Mouse (Mus musculus): ENCODE data around the gene Mpig6b. TPM values are rescaled to one million over a fixed set of nuclear protein-coding genes. Genes with fewer than 3 reads are reported as not detected.

The Mpig6b gene
- total and polyA plus RNA-seq, 3 experiments, result 0.31 to 2.4 (median 1.4) TPM

DNA sequence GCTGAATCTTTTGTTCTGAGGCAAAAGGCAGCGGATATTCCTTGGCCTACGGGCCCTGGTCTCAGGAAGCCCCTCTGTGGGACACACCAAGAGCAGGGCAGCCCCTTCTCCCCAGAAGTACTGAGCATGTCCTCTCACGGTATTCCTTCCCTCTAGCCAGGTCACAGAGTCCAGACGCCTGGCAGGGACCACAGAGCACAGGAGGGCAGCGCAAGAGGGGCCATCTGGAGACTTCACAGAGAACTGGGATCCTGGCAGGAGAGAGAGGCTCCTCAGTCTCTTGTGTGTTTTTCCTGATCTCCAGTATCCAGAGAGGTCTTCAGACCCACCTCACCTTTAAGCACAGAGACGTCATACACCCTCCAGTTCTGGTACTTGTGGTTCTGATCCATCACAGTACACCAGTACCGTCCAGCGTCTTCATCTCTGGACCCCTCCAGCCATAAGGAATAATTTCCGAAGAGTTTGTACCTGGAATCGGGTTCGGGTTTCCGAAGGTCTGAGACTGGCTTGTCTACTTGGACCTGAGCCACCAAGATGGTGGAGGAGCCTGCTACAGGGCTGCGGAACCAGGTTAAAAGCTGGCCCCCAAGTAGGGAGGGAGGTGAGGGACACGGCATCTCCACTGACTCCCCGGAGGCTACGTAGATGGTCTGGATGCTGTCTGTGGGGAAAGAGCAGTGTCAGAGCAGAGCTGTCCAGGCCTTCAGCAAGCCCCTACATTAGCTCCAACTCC, 17.0 kb upstream of the Mpig6b start:
- DNase-seq, result no peak
- Histone ChIP-seq H3K79me2 (replicated peaks; ENCODE audit: control insufficient read depth, insufficient read depth, low read length) (no peaks in the 10 kb centered on the region), H3K4me3 (no peak overlapping the region), H3K9ac (ENCODE audit: low read depth, low read length) (no peak overlapping the region), H3K27me3 (ENCODE audit: control insufficient read depth, insufficient read depth, low read length) (no peaks in the 10 kb centered on the region), H3K36me3 (ENCODE audit: control insufficient read depth, insufficient read depth, low read length) (no peaks in the 10 kb centered on the region), H3K27ac (no peak overlapping the region), H3K4me1 (ENCODE audit: control insufficient read depth, insufficient read depth, low read length) (peaks cover 3% of the 10 kb centered on the region; the same call in 1 of the 2 replicates)
- 90% methylated on average over 16 of the region's 16 CpGs for WGBS
- TF ChIP-seq POLR2A (IDR thresholded peaks at IDR 0.05; ENCODE audit: insufficient read depth, low read depth, low read length) (no peak), CTCF (IDR thresholded peaks at IDR 0.05) (no peak), EP300 (IDR thresholded peaks at IDR 0.05; ENCODE audit: insufficient read depth, low read depth, low read length) (no peak)
- intact Hi-C loops (cut with DNase I), result no loop called here

DNA sequence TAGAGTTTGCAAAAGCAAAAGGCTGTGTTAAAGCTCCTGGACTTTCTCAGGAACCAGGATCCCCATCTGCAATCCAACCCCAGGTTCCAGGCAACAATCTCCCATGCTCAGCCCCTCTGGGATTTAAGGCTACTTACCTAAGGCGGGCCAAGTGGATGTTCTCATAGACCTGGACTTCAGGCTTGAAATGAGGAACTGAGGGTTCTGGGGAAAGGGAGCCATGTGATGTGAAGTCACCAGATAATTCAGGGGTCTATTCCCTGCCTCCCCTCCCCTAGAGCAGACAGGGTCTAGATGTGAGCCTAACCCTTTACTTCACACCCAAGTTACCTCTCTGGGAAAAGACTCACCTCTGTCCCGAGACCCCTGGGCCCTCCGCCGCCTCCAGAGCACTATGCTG, 14.7 kb upstream of the Mpig6b start:
- intact Hi-C loops (cut with DNase I), result no loop called here
- no peak for DNase-seq
- Histone ChIP-seq H3K36me3 (ENCODE audit: control insufficient read depth, insufficient read depth, low read length) (no peaks in the 10 kb centered on the region), H3K4me3 (no peak overlapping the region), H3K27ac (no peak overlapping the region), H3K9ac (ENCODE audit: low read depth, low read length) (no peak overlapping the region), H3K4me1 (ENCODE audit: control insufficient read depth, insufficient read depth, low read length) (peaks cover 8% of the 10 kb centered on the region), H3K79me2 (replicated peaks; ENCODE audit: control insufficient read depth, insufficient read depth, low read length) (no peaks in the 10 kb centered on the region), H3K27me3 (ENCODE audit: control insufficient read depth, insufficient read depth, low read length) (no peaks in the 10 kb centered on the region)
- 93% methylated on average over 4 of the region's 4 CpGs for WGBS
- TF ChIP-seq EP300 (IDR thresholded peaks at IDR 0.05; ENCODE audit: insufficient read depth, low read depth, low read length) (no peak), POLR2A (IDR thresholded peaks at IDR 0.05; ENCODE audit: insufficient read depth, low read depth, low read length) (no peak), CTCF (IDR thresholded peaks at IDR 0.05) (no peak)

DNA sequence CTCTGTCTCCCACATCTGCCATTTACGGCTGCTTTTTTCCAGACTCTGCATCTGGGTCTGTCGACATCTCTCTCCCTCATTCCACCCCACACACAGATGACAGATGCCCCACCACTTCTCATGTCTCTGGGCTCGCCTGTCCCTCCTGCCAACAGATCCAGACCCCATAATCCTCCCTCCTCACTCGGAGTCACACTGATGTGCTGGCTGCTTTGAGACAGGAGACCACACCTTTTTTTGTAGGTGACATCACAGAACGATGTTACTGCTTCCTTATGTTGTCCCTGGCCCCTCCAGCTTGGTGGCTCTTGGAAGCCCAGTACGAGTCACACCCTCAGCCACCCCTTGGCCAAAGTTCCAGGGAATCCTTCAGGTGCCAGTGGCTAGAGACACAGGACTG, 14.3 kb upstream of the Mpig6b start:
- no peaks in the 10 kb centered on the region for H3K36me3 ChIP-seq (ENCODE audit: control insufficient read depth, insufficient read depth, low read length)
- WGBS, result 35% methylated on average over 6 of the region's 6 CpGs
- no peak overlapping the region for H3K9ac ChIP-seq (ENCODE audit: low read depth, low read length)
- TF ChIP-seq EP300 (IDR thresholded peaks at IDR 0.05; ENCODE audit: insufficient read depth, low read depth, low read length), result no peak
- TF ChIP-seq CTCF (IDR thresholded peaks at IDR 0.05), result no peak
- TF ChIP-seq POLR2A (IDR thresholded peaks at IDR 0.05; ENCODE audit: insufficient read depth, low read depth, low read length), result no peak
- no peak overlapping the region for H3K27ac ChIP-seq
- no peak overlapping the region for H3K4me3 ChIP-seq
- H3K79me2 ChIP-seq (replicated peaks; ENCODE audit: control insufficient read depth, insufficient read depth, low read length), result no peaks in the 10 kb centered on the region
- H3K27me3 ChIP-seq (ENCODE audit: control insufficient read depth, insufficient read depth, low read length), result no peaks in the 10 kb centered on the region
- intact Hi-C loops (cut with DNase I), result no loop called here
- H3K4me1 ChIP-seq (ENCODE audit: control insufficient read depth, insufficient read depth, low read length), result peaks cover 8% of the 10 kb centered on the region
- DNase-seq, result no peak

DNA sequence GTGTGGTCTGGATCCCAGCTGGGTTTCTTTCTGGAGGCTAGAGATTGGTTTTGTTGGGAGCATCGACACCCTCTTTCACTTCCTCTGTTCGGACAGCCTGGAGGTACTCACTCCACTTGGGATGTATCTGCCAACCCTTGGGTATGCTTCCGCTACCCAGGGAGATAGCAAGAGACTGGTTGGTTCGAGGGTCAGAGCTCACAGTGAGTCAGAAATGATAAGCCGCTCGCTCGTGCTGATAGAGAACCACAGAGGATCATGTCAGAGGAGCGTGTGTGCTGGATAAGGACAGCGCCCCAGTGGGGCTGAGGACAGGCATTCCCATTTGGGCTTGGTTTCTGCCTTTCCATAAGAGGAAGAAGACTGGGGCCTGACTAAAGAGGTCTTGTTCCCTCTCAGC, 13.8 kb upstream of the Mpig6b start:
- Histone ChIP-seq H3K4me3 (no peak overlapping the region), H3K36me3 (ENCODE audit: control insufficient read depth, insufficient read depth, low read length) (no peaks in the 10 kb centered on the region), H3K27ac (no peak overlapping the region), H3K9ac (ENCODE audit: low read depth, low read length) (no peak overlapping the region), H3K27me3 (ENCODE audit: control insufficient read depth, insufficient read depth, low read length) (no peaks in the 10 kb centered on the region), H3K79me2 (replicated peaks; ENCODE audit: control insufficient read depth, insufficient read depth, low read length) (no peaks in the 10 kb centered on the region), H3K4me1 (ENCODE audit: control insufficient read depth, insufficient read depth, low read length) (peaks cover 8% of the 10 kb centered on the region)
- TF ChIP-seq POLR2A (IDR thresholded peaks at IDR 0.05; ENCODE audit: insufficient read depth, low read depth, low read length), result no peak
- TF ChIP-seq CTCF (IDR thresholded peaks at IDR 0.05), result peak; percentile 8; the same call in 1 of the 2 replicates
- no peak for TF ChIP-seq EP300 (IDR thresholded peaks at IDR 0.05; ENCODE audit: insufficient read depth, low read depth, low read length)
- intact Hi-C loops (cut with DNase I), result no loop called here
- WGBS, result 11% methylated on average over 9 of the region's 9 CpGs
- DNase-seq, result peak in 1 of 2 experiments; percentile 26

DNA sequence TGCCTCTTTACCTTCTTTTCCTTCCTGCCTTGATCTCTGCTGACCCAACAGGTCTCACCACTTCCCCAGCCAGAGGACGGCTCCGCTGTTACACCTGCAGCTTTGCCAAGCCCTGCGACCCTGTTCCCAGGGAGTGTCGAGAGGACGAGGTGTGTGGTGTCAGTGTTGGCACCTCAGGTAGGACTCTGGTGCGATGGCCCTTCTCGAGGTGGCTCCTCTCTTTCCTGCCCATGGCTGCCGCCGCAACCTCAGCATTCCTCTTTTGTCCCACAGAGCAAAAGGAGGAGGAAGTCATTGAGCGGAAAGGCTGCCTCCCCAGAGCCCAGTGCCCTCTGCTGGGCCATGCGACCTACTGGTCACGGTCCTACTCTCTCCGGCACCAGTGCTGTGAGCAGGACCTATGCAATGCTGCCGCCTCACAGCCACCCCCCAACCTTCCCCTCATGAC, 11.8 kb upstream of the Mpig6b start, which contains the start of gene Ly6g6d:
Ly6g6d (minus strand) TSS at position 280 of the 448 bp plus-strand sequence.
- Histone ChIP-seq H3K36me3 (ENCODE audit: control insufficient read depth, insufficient read depth, low read length) (no peaks in the 10 kb centered on the region), H3K79me2 (replicated peaks; ENCODE audit: control insufficient read depth, insufficient read depth, low read length) (no peaks in the 10 kb centered on the region), H3K27ac (peak within 1 kb of the TSS; percentile 68), H3K27me3 (ENCODE audit: control insufficient read depth, insufficient read depth, low read length) (no peaks in the 10 kb centered on the region), H3K4me1 (ENCODE audit: control insufficient read depth, insufficient read depth, low read length) (peaks cover 8% of the 10 kb centered on the region), H3K4me3 (peak within 1 kb of the TSS; percentile 57), H3K9ac (ENCODE audit: low read depth, low read length) (peak within 1 kb of the TSS; percentile 73)
- intact Hi-C loops (cut with DNase I), result loop anchor here (1.0 kb wide), 1 partner anchor 57 kb away; no protein-coding TSS in a partner anchor
- DNase-seq, result peak; percentile 69 to 73
- TF ChIP-seq EP300 (IDR thresholded peaks at IDR 0.05; ENCODE audit: insufficient read depth, low read depth, low read length) (no peak), CTCF (IDR thresholded peaks at IDR 0.05) (peak; percentile 76), POLR2A (IDR thresholded peaks at IDR 0.05; ENCODE audit: insufficient read depth, low read depth, low read length) (peak; percentile 55; the same call in 1 of the 2 replicates)
- WGBS, result 10% methylated on average over 14 of the region's 14 CpGs

DNA sequence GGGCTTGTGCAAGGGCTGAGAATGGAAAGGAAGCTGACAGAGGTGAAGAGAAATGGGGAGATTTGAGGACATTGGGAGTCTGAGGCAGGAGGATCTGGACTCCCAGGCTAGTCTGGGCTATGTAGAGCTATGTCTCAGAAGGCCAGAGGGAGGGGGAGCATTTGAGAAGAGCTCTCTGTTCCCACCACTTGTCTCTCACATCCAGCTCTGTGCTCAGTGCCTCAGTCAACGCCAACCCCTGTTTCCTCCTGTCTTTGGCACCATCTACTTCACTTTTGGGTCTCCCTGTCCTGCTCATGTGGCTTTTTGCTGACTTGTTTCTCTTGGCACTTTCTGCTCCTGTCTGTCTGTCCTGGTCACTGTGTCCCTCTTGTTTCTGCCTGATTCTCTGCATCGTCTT, 11.3 kb upstream of the Mpig6b start:
- Histone ChIP-seq H3K9ac (ENCODE audit: low read depth, low read length) (peak overlapping the region; percentile 73), H3K27me3 (ENCODE audit: control insufficient read depth, insufficient read depth, low read length) (no peaks in the 10 kb centered on the region), H3K79me2 (replicated peaks; ENCODE audit: control insufficient read depth, insufficient read depth, low read length) (no peaks in the 10 kb centered on the region), H3K27ac (peak overlapping the region; percentile 68), H3K36me3 (ENCODE audit: control insufficient read depth, insufficient read depth, low read length) (no peaks in the 10 kb centered on the region), H3K4me3 (peak overlapping the region; percentile 57), H3K4me1 (ENCODE audit: control insufficient read depth, insufficient read depth, low read length) (peaks cover 8% of the 10 kb centered on the region)
- no peak for DNase-seq
- 34% methylated on average over 2 of the region's 2 CpGs for WGBS
- no peak for TF ChIP-seq POLR2A (IDR thresholded peaks at IDR 0.05; ENCODE audit: insufficient read depth, low read depth, low read length)
- no peak for TF ChIP-seq CTCF (IDR thresholded peaks at IDR 0.05)
- intact Hi-C loops (cut with DNase I), result no loop called here

All from heart, adult 2 months (tissue).